Mouse (Mus musculus): ENCODE data around the gene Numb.

DNA sequence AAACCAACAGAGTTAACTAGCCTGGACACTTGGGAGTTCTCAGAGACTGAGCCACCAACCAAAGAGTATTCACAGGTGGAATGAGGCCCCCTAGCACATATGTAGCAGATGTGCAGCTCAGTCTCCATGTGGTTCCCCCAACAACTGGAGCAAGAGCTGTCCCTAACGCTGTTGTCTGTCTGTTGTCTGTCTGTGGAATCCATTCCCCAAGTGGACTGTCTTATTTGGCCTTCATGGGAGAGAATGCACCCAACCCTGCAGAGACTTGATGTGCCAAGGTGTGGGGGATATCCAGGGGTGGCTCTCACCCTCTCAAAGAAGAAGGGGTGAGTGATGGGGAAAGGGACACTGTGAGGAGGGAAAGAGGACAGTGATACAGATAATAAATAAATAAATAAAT lies 28.8 kb downstream of the Numb start:
- no peak for TF ChIP-seq CTCF (IDR thresholded peaks at IDR 0.05; ENCODE audit: control insufficient read depth, insufficient read depth, low read length)
- no peak for TF ChIP-seq POLR2A (IDR thresholded peaks at IDR 0.05; ENCODE audit: borderline replicate concordance, control insufficient read depth, low read depth, low read length)

All from bone marrow, adult 2 months (tissue).